Mouse (Mus musculus) retina, embryonic 14.5 days (tissue): ENCODE results near the gene Scarb2.
A peak's percentile ranks its signal among the peaks of the same experiment; 100 is the strongest.

Experiments
- DNase-seq: peaks from one replicate; pipeline ENCODE4 v3.0.0-alpha.2; 2015; ENCODE audit warnings: low spot score

Scarb2 gene

GRCm38 (mm10) chr5:92435025-92435584 lies 71.5 kb downstream of the Scarb2 start, which contains the start of gene Nup54:
Gene Nup54 (minus strand): TSS chr5:92435219.
- peak; percentile 97 for DNase-seq

- peak; percentile 44 for DNase-seq
Measured at GRCm38 (mm10) chr5:92434571-92434985, 72.1 kb downstream of the Scarb2 start.

- peak; percentile 13 for DNase-seq
Measured at GRCm38 (mm10) chr5:92434070-92434469, 72.6 kb downstream of the Scarb2 start.

GRCm38 (mm10) chr5:92431611-92432010 lies 75.0 kb downstream of the Scarb2 start:
- DNase-seq, result no peak

- DNase-seq, result no peak
Measured at GRCm38 (mm10) chr5:92430723-92431122, 75.9 kb downstream of the Scarb2 start.

GRCm38 (mm10) chr5:92424126-92424525 lies 82.5 kb downstream of the Scarb2 start:
- DNase-seq, result no peak

GRCm38 (mm10) chr5:92413982-92414375 lies 92.7 kb downstream of the Scarb2 start:
- DNase-seq, result no peak

- no peak for DNase-seq
Measured at GRCm38 (mm10) chr5:92413271-92413981, 93.2 kb downstream of the Scarb2 start.

GRCm38 (mm10) chr5:92411461-92412140 lies 95.0 kb downstream of the Scarb2 start:
- no peak for DNase-seq

- no peak for DNase-seq
Measured at GRCm38 (mm10) chr5:92410486-92410885, 96.1 kb downstream of the Scarb2 start.

GRCm38 (mm10) chr5:92409361-92410155 lies 97.1 kb downstream of the Scarb2 start:
- DNase-seq, result no peak

GRCm38 (mm10) chr5:92404400-92404678 lies 102.3 kb downstream of the Scarb2 start:
- DNase-seq, result no peak

- DNase-seq, result peak; percentile 71
Measured at GRCm38 (mm10) chr5:92403562-92404399, 102.9 kb downstream of the Scarb2 start.

- no peak for DNase-seq
Measured at GRCm38 (mm10) chr5:92402816-92403215, 103.8 kb downstream of the Scarb2 start.

GRCm38 (mm10) chr5:92398153-92398552 lies 108.5 kb downstream of the Scarb2 start:
- peak; percentile 91 for DNase-seq

GRCm38 (mm10) chr5:92396476-92396875 lies 110.2 kb downstream of the Scarb2 start:
- DNase-seq, result no peak

GRCm38 (mm10) chr5:92395764-92396163 lies 110.9 kb downstream of the Scarb2 start:
- DNase-seq, result no peak

GRCm38 (mm10) chr5:92393863-92394262 lies 112.8 kb downstream of the Scarb2 start:
- DNase-seq, result no peak

- DNase-seq, result no peak
Measured at GRCm38 (mm10) chr5:92392542-92392941, 114.1 kb downstream of the Scarb2 start.
